Mouse (Mus musculus) brown adipose tissue, adult 24 weeks (tissue): ENCODE results near the gene Gm7534. TPM values are rescaled to one million over a fixed set of nuclear protein-coding genes. Genes with fewer than 3 reads are reported as not detected.

Source experiments
- H3K27ac ChIP-seq: fragments of 200-500 bp; replicated peaks from 2 replicates; pipeline ENCODE4 v1.5.1; 2012; ENCODE audit warnings: low read depth, mild to moderate bottlenecking, low read length
- H3K4me1 ChIP-seq: fragments of 200-500 bp; 2 replicates; pipeline ENCODE4 v1.6.1; 2012; ENCODE audit warnings: low read length, mixed read lengths; ENCODE audit not compliant: control insufficient read depth, insufficient read depth, insufficient read length
- H3K4me3 ChIP-seq: fragments of 200-500 bp; 2 replicates; pipeline ENCODE4 v1.5.1; 2012; ENCODE audit warnings: low read depth, mild to moderate bottlenecking, low read length, moderate library complexity; ENCODE audit not compliant: insufficient read depth
- polyA plus RNA-seq: library from polyadenylated mRNA; stranded (reverse); fragments of >200 nt; gene quantifications from 2 replicates; pipeline ENCODE4 v1.2.4, GENCODE M21; 2012; ENCODE audit not compliant: missing spikeins, insufficient read depth, insufficient read length

Gm7534 gene
- polyA plus RNA-seq, 1 experiment, result not detected

DNA sequence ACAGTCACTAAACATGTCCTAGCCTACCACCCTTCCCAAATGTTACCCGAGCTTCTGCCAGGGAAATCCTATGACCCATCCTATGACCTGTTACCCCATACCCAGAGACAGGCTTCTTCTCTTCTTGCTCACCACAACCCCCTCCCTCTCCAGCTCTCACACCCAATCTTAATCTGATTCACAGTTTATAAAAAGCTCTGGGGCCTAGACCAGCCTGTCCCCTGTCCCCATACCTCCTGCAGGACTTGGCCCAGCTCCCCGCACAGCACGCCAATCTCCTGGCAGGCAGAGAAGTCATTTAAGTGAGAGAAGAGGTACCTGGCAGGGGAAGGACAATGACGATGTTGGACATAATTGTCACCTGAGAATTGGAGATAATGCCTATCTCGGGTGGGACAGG lies 32.1 kb upstream of the Gm7534 start:
- Histone ChIP-seq H3K27ac (no peak overlapping the region), H3K4me3 (no peak overlapping the region)

DNA sequence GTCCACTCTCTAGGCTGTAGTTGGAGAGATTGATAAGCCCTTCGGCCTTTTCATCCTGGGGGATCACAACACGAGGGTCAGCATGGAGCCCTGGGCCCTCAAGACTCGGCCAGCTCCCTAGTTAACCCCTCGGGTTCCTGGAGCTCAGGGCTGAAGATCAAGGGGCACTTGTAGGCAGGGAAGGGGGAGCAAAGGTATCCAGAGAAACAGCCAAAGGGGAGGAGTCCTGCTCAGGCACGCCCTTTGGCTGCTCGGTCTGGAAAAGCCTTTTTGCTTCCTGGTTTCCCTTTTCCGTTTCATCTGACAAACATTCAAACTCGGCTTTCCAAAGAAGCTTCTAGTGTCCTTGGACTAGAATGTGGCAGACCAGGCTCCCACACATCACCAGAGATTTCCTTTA lies 27.6 kb upstream of the Gm7534 start:
- no peaks in the 10 kb centered on the region for H3K4me1 ChIP-seq
- no peak overlapping the region for H3K4me3 ChIP-seq
- no peak overlapping the region for H3K27ac ChIP-seq

More for the DNA sequence above, 32.1 kb upstream of the Gm7534 start:
- no peaks in the 10 kb centered on the region for H3K4me1 ChIP-seq

DNA sequence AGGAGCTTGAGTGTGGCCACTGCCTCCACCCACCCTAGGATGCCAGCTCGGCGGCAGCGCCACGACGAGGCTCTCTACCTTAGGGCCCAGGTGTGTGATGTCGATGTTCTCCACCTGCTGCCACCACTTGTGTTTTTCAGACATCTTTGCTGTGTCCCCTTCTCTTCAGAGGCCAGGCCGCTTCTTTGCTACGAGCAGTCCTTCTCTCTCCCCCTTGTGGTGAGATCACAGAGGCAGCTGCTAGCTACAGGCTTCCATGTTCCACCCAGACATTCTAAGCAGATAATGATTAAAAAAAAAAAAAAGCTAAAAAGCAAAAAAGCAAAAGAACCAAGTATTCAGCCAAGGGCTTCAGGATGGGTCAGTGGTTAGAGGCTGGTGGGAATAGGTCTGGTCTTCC lies 24.4 kb upstream of the Gm7534 start, which contains the start of gene Catsper4:
Gene Catsper4, minus strand, starts transcription at position 190 of the 400 bp plus-strand sequence.
- no peak within 1 kb of the TSS for H3K4me3 ChIP-seq
- H3K4me1 ChIP-seq, result no peaks in the 10 kb centered on the region
- no peak within 1 kb of the TSS for H3K27ac ChIP-seq

DNA sequence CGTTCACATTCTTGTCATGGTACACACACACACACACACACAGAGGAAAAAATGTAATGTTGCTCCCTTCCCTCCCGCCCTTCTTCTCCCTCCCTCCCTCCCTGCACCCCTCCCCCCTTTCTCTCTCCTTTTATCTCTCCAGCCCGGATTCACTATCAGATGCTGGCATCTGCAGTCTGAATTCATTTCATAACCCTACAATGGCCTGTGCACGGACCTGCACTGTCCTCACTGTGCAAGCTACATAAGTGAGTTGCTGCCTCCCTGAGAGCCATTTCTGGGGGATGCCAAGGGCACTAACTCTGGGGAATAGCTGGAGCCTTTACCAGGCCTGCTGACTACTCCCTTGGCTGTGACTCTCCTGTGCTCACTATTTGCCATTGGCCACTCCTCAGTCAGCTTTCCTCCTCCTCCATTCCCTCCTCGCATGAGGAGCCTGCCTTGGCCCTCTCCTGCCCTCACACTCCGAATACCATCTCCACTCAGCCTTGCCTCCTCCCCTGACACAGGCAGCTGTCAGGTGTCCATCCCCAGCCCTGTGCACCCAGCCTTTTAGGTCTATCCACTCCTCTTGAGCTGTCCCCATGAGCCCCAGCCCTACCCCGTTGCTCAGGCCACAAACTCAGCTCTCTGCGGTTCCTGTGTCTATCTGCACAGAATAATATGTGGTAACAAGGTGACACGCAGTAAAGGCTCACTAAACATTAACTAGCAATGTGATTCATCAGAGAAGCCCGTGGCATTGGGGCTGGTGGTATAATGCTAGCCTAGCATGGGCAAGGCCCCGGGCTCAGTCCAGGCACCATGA lies 20.2 kb upstream of the Gm7534 start:
- no peak overlapping the region for H3K27ac ChIP-seq
- no peak overlapping the region for H3K4me3 ChIP-seq
- no peaks in the 10 kb centered on the region for H3K4me1 ChIP-seq

DNA sequence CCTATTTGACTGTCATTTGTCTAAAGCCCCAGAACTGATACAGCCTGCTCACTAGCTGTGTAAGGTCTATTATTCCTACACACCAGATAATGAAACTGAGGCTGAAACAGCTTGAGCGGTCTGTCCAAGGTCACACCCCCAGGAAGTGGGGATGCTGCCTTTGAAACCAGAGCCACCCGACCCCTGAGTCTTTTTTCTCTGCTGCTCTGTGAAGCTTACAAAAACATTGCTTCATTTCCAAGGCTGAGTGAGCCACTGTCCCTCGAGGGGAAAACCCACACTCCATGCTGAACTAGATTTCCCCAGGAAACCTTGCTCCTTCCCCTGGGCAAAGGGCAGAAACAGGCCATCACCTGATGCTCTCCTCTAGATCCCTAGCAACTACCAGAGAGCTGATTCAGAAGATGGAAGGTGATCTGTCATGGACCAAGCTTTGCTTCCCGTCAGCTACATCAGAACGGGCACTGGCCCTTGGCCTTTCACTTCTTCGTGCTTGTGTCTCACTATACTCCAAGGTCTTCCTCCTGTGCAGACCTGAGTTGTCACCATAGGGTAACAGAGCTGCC lies 3.8 kb upstream of the Gm7534 start:
- no peaks in the 10 kb centered on the region for H3K4me1 ChIP-seq
- no peak overlapping the region for H3K27ac ChIP-seq
- H3K4me3 ChIP-seq, result no peak overlapping the region

DNA sequence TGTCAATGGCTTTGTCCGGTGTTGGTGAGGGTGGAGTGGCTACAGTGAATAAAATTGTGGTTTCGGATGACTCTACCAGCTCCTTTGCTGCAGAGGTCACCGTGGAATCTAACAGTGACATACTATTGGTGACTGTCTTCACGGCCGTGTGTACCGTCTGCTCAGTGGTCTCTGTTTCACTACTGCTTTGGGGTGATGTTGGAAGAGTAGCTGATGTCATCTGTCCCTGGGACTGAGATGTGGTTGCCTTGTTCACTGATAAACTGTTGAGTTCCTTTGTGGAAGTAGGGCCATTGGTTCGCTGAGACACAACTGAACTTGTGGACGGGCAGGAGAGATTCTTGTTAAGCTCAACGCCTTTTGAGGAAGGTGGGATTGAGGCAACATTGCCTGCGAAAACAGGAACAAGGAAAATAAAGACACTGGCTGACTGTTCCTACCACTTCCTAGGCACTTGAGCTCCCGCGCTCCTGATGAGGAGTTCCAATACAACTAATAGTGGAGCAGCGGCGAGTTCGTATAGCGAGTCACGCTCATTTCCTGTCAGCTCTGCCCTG lies 614 bp upstream of the Gm7534 start:
- Histone ChIP-seq H3K4me3 (no peak overlapping the region), H3K27ac (no peak overlapping the region), H3K4me1 (no peaks in the 10 kb centered on the region)

DNA sequence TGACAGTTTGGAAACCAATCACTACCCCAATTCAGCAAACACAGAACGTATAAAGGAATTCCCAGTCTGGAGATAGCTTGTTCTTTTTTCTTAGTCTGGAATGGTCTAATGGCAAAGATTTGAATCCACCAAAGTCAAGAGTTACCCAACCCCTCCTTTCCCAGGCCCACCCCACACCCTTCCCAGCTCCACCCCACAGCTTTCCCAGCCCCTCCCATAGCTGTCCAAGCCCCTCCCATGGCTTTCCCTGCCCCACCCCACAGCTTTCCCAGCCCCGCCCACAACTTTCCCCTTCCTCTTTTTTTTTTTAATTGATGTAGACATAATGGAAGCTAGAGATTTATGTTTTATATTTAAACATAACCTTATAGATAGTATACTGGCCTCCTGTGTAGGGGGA lies 3.4 kb downstream of the Gm7534 start:
- Histone ChIP-seq H3K4me1 (no peaks in the 10 kb centered on the region), H3K27ac (no peak overlapping the region), H3K4me3 (no peak overlapping the region)

DNA sequence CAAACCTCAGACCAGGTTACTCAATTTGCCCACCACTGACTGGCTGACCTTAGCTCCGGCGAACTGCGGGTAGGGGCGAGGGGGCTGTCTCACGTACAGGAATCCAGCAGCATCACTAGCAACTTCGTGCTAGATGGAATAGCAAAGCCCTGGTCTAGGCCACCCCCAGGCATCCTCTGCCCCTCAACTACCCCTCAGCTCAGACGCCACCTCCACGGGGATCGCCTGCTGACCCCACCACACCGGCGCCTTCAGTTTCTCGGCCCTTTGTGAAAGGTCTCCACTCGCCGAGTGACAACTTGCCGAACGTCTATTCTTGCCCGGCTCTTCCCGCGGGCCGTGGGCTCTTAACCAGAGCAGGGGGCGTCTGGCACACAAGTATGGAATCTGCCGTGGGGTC lies 16.5 kb downstream of the Gm7534 start:
- Histone ChIP-seq H3K27ac (0 out of 2 replicates have a peak overlapping the region, but pooled peaks have one; percentile 39), H3K4me3 (peak overlapping the region; percentile 78)

DNA sequence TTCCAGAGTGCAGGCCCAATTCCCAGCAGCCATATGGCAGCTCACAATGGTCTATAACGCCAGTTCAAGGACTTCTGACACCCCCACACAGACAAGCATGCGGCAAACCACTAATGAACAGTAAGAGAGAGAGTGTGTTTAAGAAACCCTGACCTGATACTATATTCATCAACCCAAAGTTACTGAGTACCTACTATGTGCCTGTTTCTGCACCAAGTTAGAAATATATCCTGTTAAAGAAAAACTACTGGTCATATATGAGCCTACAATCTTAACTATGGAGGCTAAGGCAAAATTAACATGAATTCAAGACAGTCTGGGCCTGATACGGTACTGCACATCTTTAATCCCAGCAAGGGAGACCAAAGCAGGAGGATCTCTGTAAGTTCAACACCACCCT lies 17.2 kb downstream of the Gm7534 start:
- peak overlapping the region; percentile 78; the same call in 1 of the 2 replicates for H3K4me3 ChIP-seq

More for the DNA sequence above, 16.5 kb downstream of the Gm7534 start:
- no peaks in the 10 kb centered on the region for H3K4me1 ChIP-seq

DNA sequence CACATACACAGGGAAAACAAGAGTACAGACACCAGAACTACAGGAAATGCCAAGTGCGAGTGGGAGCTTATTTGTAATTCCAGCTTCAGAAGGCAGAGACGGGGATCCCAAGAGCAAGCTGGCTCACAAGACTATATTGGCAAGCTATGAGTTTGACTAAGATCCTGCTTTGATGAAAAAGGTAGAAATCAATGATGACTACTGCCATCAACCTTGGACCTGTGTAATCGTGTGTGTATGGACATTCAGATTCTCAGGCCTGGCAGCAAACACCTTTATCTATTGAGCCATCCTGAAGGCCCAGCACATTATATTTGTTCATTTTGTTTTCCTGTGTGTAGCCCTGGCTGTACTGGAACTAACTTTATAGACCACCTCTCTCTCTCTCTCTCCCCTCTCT lies 19.1 kb downstream of the Gm7534 start:
- Histone ChIP-seq H3K4me1 (no peaks in the 10 kb centered on the region), H3K4me3 (no peak overlapping the region), H3K27ac (no peak overlapping the region)

More for the DNA sequence above, 17.2 kb downstream of the Gm7534 start:
- H3K27ac ChIP-seq, result no peak overlapping the region
- H3K4me1 ChIP-seq, result no peaks in the 10 kb centered on the region

DNA sequence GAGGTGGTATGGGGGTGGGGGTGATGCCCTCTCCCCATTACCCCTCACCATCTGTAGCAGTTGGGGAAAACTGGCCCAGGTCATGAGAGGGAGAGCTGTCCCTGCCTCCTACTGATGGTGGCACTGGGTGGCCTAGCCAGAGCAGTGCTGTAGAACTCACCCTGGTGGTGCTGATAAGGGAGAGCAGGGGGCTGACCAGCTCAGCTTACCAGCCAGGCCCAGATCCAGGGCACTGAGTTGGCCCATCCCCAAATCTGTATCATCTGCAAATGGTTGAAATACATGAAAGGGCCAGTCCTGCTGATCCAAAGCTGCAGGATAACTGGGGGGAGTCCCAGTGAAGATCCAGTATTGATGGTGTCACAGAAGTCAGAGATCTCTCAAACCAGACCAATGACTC lies 21.0 kb downstream of the Gm7534 start:
- no peak overlapping the region for H3K4me3 ChIP-seq
- H3K4me1 ChIP-seq, result no peaks in the 10 kb centered on the region
- H3K27ac ChIP-seq, result no peak overlapping the region

DNA sequence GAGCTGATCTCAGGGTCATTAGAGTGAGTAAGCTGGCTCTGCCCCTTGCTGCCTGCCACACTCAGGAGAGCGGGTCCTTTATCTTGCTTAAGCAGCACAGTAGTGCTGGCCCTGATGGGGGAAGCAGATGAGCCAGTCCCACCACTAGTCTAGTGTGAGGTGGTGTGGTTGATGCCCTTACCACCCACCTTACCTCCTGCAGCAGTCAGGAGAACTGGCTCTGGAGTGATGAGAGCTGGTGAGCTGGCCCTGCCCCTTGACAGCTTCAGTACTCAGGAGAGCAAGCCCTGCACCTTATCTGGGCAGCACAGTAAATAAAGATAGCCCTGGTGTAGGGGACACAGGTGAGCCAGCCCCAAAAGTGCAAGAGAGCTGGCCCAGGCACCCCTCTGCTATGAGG lies 21.7 kb downstream of the Gm7534 start:
- Histone ChIP-seq H3K27ac (no peak overlapping the region), H3K4me1 (no peaks in the 10 kb centered on the region), H3K4me3 (no peak overlapping the region)

DNA sequence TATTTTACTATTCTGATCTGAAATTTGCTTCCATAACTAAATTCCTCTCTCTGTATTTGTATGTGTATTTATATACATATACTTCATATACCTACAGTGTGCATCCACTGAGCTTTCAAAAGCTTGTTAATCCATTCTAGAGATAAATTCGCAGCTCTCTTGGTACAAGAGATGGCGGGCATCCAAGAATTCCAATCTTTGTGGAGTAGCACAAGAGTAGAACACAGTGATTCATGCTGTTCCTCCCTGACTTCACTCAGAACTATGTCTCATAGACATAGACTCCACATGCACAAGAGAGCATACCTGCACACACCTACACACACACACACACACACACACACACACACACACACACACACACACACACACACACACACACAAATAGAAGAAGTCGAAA lies 30.4 kb downstream of the Gm7534 start:
- Histone ChIP-seq H3K27ac (no peak overlapping the region), H3K4me1 (no peaks in the 10 kb centered on the region), H3K4me3 (no peak overlapping the region)

DNA sequence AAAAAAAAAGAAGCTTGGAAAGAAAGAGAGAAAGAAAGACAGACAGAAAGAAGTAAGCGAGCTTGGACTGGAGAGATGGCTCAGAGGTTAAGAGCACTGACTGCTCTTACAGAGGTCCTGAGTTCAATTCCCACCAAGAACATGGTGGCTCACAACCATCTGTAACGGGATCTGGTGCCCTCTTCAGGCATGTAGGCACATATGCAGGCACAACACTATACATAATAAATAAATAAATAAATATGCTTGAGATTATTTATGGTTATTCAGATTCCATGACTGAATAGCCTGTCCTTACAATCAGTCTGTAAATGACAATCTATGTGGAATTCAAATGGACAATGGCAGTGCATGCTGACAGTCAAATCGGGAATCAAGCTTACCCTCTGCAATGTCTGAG lies 35.9 kb downstream of the Gm7534 start:
- H3K4me3 ChIP-seq, result no peak overlapping the region
- no peak overlapping the region for H3K27ac ChIP-seq
- no peaks in the 10 kb centered on the region for H3K4me1 ChIP-seq

DNA sequence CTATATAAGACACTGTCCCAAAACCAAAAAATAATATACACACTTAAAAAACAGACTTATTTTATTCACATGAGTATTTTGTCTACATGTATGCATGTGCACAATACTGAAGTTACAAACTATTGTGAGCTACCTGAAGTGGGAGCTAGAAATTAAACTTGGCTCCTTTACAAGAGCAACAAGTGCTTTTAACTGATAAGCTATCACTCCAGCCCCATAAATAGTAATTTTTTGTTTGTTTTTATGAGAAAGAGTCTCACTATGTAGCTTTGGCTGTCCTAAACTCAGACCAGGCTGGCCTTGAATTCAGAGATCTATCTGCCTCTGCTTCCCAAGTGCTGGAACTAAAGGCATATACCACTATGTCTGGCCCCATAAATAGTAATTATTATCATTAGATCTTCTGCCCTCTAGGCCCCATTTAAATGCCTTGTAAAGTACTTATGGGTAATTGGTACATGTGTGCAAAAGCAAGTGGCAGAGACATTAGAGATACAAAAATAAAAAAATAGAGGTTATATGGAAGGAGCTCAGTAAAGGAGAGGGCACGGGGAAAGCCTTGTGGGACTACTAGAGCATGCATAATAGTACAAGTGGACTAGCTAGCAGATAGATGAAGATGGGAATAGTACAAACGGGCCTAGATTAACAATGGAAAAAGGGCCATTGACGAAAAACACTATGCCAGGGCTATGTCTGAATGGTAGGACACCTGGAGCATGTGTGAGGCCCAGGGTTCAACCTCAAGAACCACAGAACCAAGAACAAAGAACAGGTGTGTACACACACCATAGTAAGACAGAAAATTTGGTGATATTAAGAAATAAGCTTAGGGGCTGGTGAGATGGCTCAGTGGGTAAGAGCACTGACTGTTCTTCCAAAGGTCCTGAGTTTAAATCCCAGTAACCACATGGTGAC lies 37.0 kb downstream of the Gm7534 start:
- Histone ChIP-seq H3K27ac (no peak overlapping the region), H3K4me1 (no peaks in the 10 kb centered on the region), H3K4me3 (no peak overlapping the region)
